Mouse (Mus musculus): ENCODE data around the gene Pkn1. TPM values are rescaled to one million over a fixed set of nuclear protein-coding genes. Genes with fewer than 3 reads are reported as not detected.

The Pkn1 gene
- polyA plus RNA-seq, 1 experiment from 2014 or later = 34.6 TPM

GRCm38 (mm10) chr8:83669013-83669412, 30.0 kb downstream of the Pkn1 start:
- Histone ChIP-seq H3K9me3 (replicated peaks) (no peaks in the 10 kb centered on the region), H3K4me1 (peaks cover 31% of the 10 kb centered on the region), H3K27ac (no peak overlapping the region), H3K4me3 (no peak overlapping the region), H3K27me3 (peaks cover 14% of the 10 kb centered on the region), H3K9ac (no peak overlapping the region), H3K36me3 (peaks cover 47% of the 10 kb centered on the region), H3K4me2 (replicated peaks) (no peak overlapping the region)
- 79% methylated on average over 16 of the region's 16 CpGs for WGBS
- 0 out of 2 replicates have a peak, but pooled peaks have one; percentile 0 for ATAC-seq (ENCODE audit: low FRiP score)

- WGBS = 18% methylated on average over 80 of the region's 80 CpGs
- H3K9ac ChIP-seq = peak overlapping the region; percentile 47
- peak overlapping the region; percentile 36 for H3K4me3 ChIP-seq
- peaks cover 14% of the 10 kb centered on the region for H3K27me3 ChIP-seq
- H3K27ac ChIP-seq = no peak overlapping the region
- H3K36me3 ChIP-seq = peaks cover 52% of the 10 kb centered on the region
- ATAC-seq (ENCODE audit: low FRiP score) = peak; percentile 53
- H3K9me3 ChIP-seq (replicated peaks) = no peaks in the 10 kb centered on the region
- peak overlapping the region; percentile 72 for H3K4me2 ChIP-seq (replicated peaks)
- peaks cover 31% of the 10 kb centered on the region for H3K4me1 ChIP-seq
Observed at GRCm38 (mm10) chr8:83668010-83668916, 30.7 kb downstream of the Pkn1 start.

GRCm38 (mm10) chr8:83667526-83667925, 31.5 kb downstream of the Pkn1 start:
- H3K9ac ChIP-seq = no peak overlapping the region
- H3K4me1 ChIP-seq = peaks cover 34% of the 10 kb centered on the region
- peak overlapping the region; percentile 72 for H3K4me2 ChIP-seq (replicated peaks)
- peaks cover 14% of the 10 kb centered on the region for H3K27me3 ChIP-seq
- WGBS = 85% methylated on average over 10 of the region's 10 CpGs
- H3K27ac ChIP-seq = no peak overlapping the region
- no peaks in the 10 kb centered on the region for H3K9me3 ChIP-seq (replicated peaks)
- peak overlapping the region; percentile 36; the same call in 1 of the 2 replicates for H3K4me3 ChIP-seq
- peaks cover 45% of the 10 kb centered on the region for H3K36me3 ChIP-seq
- no peak for ATAC-seq (ENCODE audit: low FRiP score)

- Histone ChIP-seq H3K27ac (peak overlapping the region; percentile 12; the same call in 1 of the 2 replicates), H3K4me3 (no peak overlapping the region), H3K4me2 (replicated peaks) (no peak overlapping the region), H3K9me3 (replicated peaks) (no peaks in the 10 kb centered on the region), H3K27me3 (peaks cover 14% of the 10 kb centered on the region), H3K9ac (peak overlapping the region; percentile 27; the same call in 1 of the 2 replicates), H3K36me3 (peaks cover 38% of the 10 kb centered on the region), H3K4me1 (peaks cover 40% of the 10 kb centered on the region)
- no peak for ATAC-seq (ENCODE audit: low FRiP score)
- 92% methylated on average over 3 of the region's 3 CpGs for WGBS
Observed at GRCm38 (mm10) chr8:83666866-83667234, 32.1 kb downstream of the Pkn1 start.

- Histone ChIP-seq H3K9ac (peak within 1 kb of the TSS; percentile 27; the same call in 1 of the 2 replicates), H3K4me1 (peaks cover 46% of the 10 kb centered on the region), H3K4me2 (replicated peaks) (no peak within 1 kb of the TSS), H3K4me3 (no peak within 1 kb of the TSS), H3K9me3 (replicated peaks) (no peaks in the 10 kb centered on the region), H3K36me3 (peaks cover 32% of the 10 kb centered on the region), H3K27me3 (peaks cover 14% of the 10 kb centered on the region), H3K27ac (peak within 1 kb of the TSS; percentile 12; the same call in 1 of the 2 replicates)
- ATAC-seq (ENCODE audit: low FRiP score) = 0 out of 2 replicates have a peak, but pooled peaks have one; percentile 1
- 39% methylated on average over 11 of the region's 14 CpGs for WGBS
Observed at GRCm38 (mm10) chr8:83665969-83666865, 32.8 kb downstream of the Pkn1 start, which contains the start of gene Ptger1. Gene Ptger1 (plus strand): TSS chr8:83666678.

- no peak for ATAC-seq (ENCODE audit: low FRiP score)
- Histone ChIP-seq H3K4me2 (replicated peaks) (no peak overlapping the region), H3K27me3 (peaks cover 14% of the 10 kb centered on the region), H3K36me3 (peaks cover 21% of the 10 kb centered on the region), H3K4me1 (peaks cover 58% of the 10 kb centered on the region), H3K4me3 (no peak overlapping the region), H3K27ac (peak overlapping the region; percentile 48; the same call in 1 of the 2 replicates), H3K9ac (peak overlapping the region; percentile 27; the same call in 1 of the 2 replicates), H3K9me3 (replicated peaks) (no peaks in the 10 kb centered on the region)
- 46% methylated on average over 2 of the region's 2 CpGs for WGBS
Observed at GRCm38 (mm10) chr8:83664931-83665625, 33.9 kb downstream of the Pkn1 start.

- 91% methylated on average over 13 of the region's 13 CpGs for whole genome bisulfite sequencing
- Histone ChIP-seq H3K9ac (no peak overlapping the region), H3K4me3 (no peak overlapping the region), H3K36me3 (peaks cover 11% of the 10 kb centered on the region; the same call in 1 of the 2 replicates), H3K4me2 (replicated peaks) (no peak overlapping the region), H3K4me1 (peaks cover 61% of the 10 kb centered on the region), H3K9me3 (replicated peaks) (no peaks in the 10 kb centered on the region), H3K27ac (no peak overlapping the region), H3K27me3 (peaks cover 11% of the 10 kb centered on the region)
- ATAC-seq (ENCODE audit: low FRiP score) = no peak
Observed at GRCm38 (mm10) chr8:83664096-83664495, 34.9 kb downstream of the Pkn1 start.

GRCm38 (mm10) chr8:83662421-83662826, 36.6 kb downstream of the Pkn1 start:
- 7% methylated on average over 4 of the region's 4 CpGs for WGBS
- Histone ChIP-seq H3K4me3 (no peak overlapping the region), H3K4me1 (peaks cover 57% of the 10 kb centered on the region), H3K9me3 (replicated peaks) (no peaks in the 10 kb centered on the region), H3K4me2 (replicated peaks) (no peak overlapping the region), H3K27me3 (peaks cover 2% of the 10 kb centered on the region; the same call in 1 of the 2 replicates), H3K9ac (no peak overlapping the region), H3K27ac (no peak overlapping the region), H3K36me3 (peaks cover 15% of the 10 kb centered on the region; the same call in 1 of the 2 replicates)
- peak; percentile 28 for ATAC-seq (ENCODE audit: low FRiP score)

- WGBS = 18% methylated on average over 22 of the region's 22 CpGs
- Histone ChIP-seq H3K27me3 (no peaks in the 10 kb centered on the region), H3K9ac (peak overlapping the region; percentile 32), H3K9me3 (replicated peaks) (no peaks in the 10 kb centered on the region), H3K4me1 (peaks cover 46% of the 10 kb centered on the region), H3K36me3 (peaks cover 20% of the 10 kb centered on the region; the same call in 1 of the 2 replicates), H3K27ac (peak overlapping the region; percentile 12; the same call in 1 of the 2 replicates), H3K4me3 (no peak overlapping the region), H3K4me2 (replicated peaks) (peak overlapping the region; percentile 31)
- ATAC-seq (ENCODE audit: low FRiP score) = peak; percentile 8; the same call in 1 of the 2 replicates
Observed at GRCm38 (mm10) chr8:83660995-83661680, 37.8 kb downstream of the Pkn1 start.

- peaks cover 20% of the 10 kb centered on the region; the same call in 1 of the 2 replicates for H3K36me3 ChIP-seq
- 10% methylated on average over 8 of the region's 8 CpGs for WGBS
- H3K27me3 ChIP-seq = no peaks in the 10 kb centered on the region
- peak overlapping the region; percentile 31 for H3K4me2 ChIP-seq (replicated peaks)
- no peaks in the 10 kb centered on the region for H3K9me3 ChIP-seq (replicated peaks)
- 0 out of 2 replicates have a peak overlapping the region, but pooled peaks have one; percentile 12 for H3K27ac ChIP-seq
- peaks cover 45% of the 10 kb centered on the region for H3K4me1 ChIP-seq
- peak overlapping the region; percentile 32 for H3K9ac ChIP-seq
- ATAC-seq (ENCODE audit: low FRiP score) = 0 out of 2 replicates have a peak, but pooled peaks have one; percentile 9
- no peak overlapping the region for H3K4me3 ChIP-seq
Observed at GRCm38 (mm10) chr8:83660545-83660944, 38.4 kb downstream of the Pkn1 start.
